Mouse (Mus musculus) retina, embryonic 14.5 days (tissue): ENCODE measurements around the gene Atp2a2.

Experiments used
- DNase-seq: peaks from one replicate; pipeline ENCODE4 v3.0.0-alpha.2; 2015; ENCODE audit warnings: low spot score

The Atp2a2 gene

DNA sequence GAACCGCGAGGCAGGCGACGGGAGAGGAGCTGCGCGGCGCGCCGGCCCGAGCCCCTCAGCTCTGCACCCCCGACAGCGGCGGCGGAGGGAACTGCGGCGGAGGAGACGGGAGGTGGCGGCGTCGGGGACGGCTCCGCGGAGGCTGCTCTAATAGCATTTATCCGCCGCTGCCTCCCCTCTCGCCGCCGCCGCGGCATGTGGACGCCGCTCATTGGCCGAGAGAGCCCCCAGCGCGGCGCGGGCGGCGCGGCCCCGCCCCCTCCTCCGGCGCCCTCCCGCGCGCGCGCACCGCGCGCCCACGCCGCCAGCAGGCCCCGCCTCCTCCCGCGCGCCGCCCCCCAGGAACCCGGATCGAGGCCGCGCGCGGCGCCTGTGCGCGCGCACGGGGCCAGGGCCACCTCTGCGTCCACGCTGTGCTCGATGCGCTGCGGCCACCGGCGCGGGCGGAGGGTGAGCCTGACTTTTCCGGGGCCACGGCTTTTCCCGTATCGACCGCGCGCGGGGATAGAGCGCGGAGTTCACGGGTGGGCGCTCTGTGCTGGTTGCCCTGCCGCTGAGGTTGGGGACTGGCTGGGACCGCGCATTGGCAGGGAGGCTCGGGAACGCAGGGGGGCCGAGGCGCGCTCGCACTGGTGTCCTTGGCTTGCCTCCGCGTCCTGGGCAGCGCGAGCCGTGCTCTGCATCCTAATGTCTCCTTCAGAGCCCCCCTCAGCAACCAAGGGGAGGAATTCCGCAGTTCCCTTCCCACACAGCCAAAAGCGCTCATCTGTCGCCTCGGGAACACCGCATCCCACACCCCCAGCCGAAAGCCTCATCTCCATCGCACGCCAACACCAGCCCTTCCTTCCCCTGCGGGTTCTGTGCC lies at the start of gene Atp2a2:
Gene Atp2a2 (minus strand): TSS at position 149 of the 865 bp plus-strand sequence.
- peak; percentile 94 for DNase-seq

- no peak for DNase-seq
Observed at GRCm38 (mm10) chr5:122550460-122550859, 48.4 kb upstream of the Atp2a2 start.

GRCm38 (mm10) chr5:122548671-122549070 lies 46.6 kb upstream of the Atp2a2 start:
- DNase-seq, result peak; percentile 44

DNA sequence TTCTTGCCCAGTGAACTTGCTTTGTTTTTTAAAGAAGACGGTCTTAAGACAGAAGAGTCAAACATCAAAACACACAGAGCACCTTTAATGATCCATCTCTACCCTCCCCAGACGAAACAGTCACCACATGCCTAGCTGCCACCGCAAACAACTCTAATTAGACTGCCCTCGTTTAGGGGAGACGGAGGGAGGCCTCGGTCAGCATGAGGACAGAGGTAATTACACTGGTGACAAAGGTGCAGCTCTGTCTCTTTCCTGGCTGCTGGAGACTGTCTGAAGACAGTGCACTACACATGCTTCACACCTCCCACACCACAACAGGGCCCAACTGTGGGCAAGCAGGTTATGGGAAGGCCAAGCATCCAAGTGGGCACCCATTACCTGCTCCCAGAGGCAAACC lies 45.8 kb upstream of the Atp2a2 start:
- peak; percentile 29 for DNase-seq

- peak; percentile 63 for DNase-seq
Observed at GRCm38 (mm10) chr5:122547251-122547714, 45.3 kb upstream of the Atp2a2 start.

GRCm38 (mm10) chr5:122543392-122543791 lies 41.4 kb upstream of the Atp2a2 start:
- no peak for DNase-seq

DNA sequence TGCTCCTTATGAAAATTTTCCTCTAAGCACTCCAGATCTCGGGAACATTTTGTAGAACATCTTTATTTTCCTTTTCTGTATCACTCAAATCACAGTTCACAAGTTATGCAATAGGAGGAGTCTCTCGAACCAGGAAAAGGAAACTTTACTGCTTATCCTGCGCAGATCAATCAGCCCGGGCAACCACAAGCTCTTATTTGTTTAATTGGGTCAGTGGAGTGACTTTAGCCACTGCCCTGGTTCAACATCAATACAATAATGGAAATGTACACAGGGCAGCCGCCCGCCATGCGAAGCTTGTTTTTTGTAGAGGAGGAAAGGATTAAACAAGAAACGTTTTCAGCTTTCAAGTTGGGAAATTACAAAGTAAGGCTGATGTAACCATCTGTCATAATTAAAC lies 39.8 kb upstream of the Atp2a2 start:
- DNase-seq, result no peak

- no peak for DNase-seq
Observed at GRCm38 (mm10) chr5:122538077-122538476, 36.1 kb upstream of the Atp2a2 start.

GRCm38 (mm10) chr5:122537654-122538053 lies 35.6 kb upstream of the Atp2a2 start:
- DNase-seq, result no peak

DNA sequence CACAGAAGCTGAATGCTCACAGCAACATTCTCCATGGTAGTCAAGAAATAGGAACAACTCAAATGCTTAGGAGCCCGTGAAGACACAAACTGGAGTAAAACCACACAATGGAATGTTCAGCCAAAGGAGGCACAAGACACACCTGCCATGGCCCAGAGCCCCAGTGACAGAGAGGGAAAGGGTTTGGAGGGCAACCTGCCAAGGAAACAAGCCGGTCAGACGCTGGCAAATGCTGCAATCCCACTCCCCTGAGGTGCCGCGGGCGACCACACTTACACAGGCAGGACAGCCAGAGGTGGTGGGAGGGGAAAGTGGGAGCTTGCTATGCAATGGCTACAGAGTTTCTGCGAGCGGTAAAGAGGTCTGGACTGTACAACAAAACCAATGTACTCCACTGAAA lies 31.9 kb upstream of the Atp2a2 start:
- DNase-seq, result no peak

DNA sequence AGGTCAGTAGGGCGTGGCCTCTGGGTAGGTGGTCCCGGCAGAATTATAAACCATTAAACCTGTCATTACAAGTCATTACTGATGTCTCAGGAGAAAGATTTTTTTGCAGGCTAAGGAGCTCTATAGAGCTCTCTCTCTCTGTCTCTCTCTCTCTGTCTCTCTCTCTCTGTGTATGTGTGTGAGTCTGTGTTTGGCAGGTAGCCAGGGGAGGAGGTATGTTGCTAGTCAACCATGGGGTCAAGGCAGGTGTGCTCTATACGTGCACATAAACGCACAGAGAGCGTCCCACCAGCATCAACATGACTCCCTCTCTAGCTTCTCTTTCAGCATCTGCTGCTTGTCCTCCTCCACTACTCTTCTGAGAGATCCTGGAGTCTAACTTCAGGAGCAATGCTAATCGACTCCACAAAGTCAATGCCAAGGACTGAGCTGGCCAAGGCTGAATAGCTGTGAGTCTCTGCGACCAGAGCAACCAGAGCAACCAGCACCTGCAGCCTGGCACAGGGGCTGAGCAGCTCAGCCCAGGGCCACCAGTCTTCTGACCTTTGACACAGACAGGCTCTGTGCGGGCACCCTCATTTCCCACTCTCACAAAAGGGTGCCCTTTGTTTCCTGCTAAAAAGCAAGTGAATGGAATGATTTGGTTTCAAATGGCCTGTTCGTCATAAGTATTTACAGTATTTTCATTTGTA lies 28.0 kb upstream of the Atp2a2 start:
- no peak for DNase-seq

- DNase-seq, result no peak
Observed at GRCm38 (mm10) chr5:122529316-122529715, 27.3 kb upstream of the Atp2a2 start.

DNA sequence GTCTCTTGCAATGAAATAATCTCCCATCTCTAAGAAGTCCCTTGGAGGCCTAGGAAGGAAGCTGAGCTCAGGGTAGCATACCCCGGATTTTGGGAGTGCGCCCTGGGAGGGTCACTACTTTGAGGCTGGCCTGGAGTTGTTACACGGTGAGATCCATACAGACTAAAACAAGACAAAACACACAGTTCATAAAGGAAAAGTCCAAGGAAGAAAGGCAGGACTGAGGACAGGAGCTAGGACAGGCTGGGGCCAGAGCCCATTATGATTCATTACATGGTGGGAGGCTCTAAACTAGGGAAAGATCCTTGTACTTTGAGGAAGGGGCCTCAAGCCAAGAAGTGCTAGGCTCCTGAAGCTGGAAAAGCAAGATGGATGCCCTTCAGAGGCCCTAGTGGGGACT lies 26.6 kb upstream of the Atp2a2 start:
- no peak for DNase-seq

DNA sequence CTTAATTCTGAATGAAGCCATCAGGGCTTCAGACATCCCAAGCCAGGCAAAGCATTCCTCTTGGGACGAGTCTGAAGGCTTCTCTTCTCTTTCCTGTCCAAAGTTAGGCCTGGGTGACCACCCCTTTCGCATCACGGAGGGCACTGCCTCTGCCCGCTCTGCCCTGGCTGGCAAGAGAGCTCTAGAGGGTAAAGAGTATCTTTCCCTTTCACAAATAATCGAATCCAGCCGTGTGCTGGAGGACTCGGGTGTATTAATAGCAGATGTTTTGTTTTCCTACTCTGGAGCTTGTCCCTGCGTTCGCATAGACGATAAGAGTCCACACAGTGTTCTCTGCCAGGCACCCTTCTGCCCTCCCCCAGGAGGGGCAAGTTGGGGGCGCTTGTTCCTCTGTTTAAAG lies 25.7 kb upstream of the Atp2a2 start:
- no peak for DNase-seq

DNA sequence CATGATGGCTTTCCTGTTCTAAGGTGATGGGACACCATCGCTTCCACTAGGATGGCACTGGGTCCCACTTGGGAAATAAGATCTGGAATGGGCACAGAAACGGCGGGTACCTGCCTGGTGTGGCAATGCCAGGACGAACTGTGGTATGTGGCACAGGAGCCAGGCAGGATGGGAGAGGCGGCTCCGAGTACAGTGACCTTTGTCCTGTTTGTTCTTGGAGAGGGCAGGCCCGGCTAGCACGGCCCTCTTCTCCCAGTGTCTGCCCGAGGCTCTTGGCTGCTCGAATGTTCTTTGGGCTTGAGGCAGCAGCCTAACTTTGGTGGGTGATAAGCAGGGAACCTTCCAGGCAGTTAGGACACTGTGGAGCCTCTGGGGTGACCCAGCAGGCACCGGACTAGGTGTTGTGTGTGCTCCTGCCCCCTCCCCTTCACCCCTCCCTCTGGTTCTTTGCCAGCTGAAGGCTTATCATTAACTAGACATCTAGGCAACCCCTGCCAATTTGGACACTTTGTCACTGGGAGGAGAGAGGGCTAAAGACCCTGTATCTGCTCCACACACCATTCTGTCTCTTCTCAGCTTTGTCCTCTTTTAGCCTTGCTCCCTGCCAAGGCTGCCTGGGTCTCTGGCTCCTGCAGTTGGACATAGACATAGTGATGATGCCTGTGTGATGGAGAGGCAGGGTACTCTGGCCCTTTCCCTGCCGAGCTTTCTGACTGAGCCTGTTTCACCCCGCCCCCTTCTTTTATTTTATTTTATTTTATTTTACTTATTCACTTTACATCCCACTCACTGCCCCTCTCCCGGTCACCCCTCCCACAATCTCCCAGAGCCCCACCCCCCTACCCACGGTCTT lies 25.1 kb upstream of the Atp2a2 start:
- DNase-seq, result no peak

GRCm38 (mm10) chr5:122526405-122526804 lies 24.4 kb upstream of the Atp2a2 start:
- DNase-seq, result no peak

GRCm38 (mm10) chr5:122525238-122525931 lies 23.4 kb upstream of the Atp2a2 start:
- no peak for DNase-seq

DNA sequence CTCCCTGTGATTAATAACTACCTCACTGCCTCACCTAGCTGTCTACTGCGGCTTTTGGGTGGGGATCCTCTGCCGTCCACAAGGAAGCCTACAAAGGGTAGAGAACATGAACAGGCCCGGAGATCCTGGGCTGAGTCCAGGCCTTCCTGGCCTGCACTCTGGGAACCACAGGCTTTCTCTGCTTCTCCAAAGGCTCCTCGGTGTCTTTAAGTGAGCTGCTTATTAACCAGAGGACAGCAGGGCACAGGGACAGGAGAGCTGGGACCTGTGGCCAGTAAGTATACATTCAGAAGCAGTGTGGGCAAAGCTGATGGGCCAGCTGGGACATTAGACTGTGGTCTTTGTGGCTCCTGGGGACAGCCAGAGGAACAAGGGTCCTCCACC lies 22.8 kb upstream of the Atp2a2 start:
- DNase-seq, result no peak

- DNase-seq, result no peak
Observed at GRCm38 (mm10) chr5:122524244-122524643, 22.2 kb upstream of the Atp2a2 start.

- DNase-seq, result no peak
Observed at GRCm38 (mm10) chr5:122521130-122521473, 19.1 kb upstream of the Atp2a2 start.

GRCm38 (mm10) chr5:122520254-122521129 lies 18.5 kb upstream of the Atp2a2 start:
- DNase-seq, result no peak
